Comparison of ENCODE assay signal across 29 mouse cellular contexts in the genomic region with DNA sequence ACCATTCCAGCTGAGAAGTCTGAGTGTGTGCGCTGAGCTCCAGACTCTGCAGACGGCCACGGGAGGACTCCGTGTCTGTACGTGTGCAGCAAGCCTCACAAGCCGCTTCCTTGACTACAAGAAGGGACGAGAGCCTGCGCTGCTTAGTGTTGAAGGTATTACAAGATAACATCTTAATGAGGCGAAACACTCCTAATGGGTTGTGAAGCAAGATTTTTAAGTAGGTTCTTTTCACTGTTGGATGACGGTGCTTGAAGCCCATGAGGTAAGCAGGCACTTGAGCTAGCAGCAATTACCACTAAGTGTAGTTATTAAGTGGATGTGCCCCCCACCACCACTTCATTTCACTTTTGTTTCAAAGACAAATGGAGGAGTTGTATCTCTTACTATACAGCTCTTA.
A peak's percentile ranks its signal among the peaks of the same experiment; 100 is the strongest.
DNase-seq lines count a peak whose midpoint lies in the region; ATAC-seq and TF ChIP-seq lines count a peak whose summit lies in the region.
"Had no signal": no experiment of that assay in that cellular context is flagged by ENCODE, and none has a peak within 500 bp of the region (broad histone marks: within the 10 kb centered on the region; RNA-seq: fewer than 3 reads in every experiment).

No protein-coding gene starts in this region.

- no peaks in the 10 kb centered on the region for H3K27me3 ChIP-seq in forebrain, embryonic 14.5 days (replicated peaks; ENCODE audit: control insufficient read depth, insufficient read depth, low read length)
- no peaks in the 10 kb centered on the region for H3K27me3 ChIP-seq in forebrain, embryonic 11.5 days (ENCODE audit: control insufficient read depth, insufficient read depth, low read length)
- H3K27me3 ChIP-seq in lung, postnatal 0 days (replicated peaks; ENCODE audit: insufficient read depth, low read length): no peaks in the 10 kb centered on the region
- H3K27me3 ChIP-seq: CH12.LX; forebrain, embryonic 13.5 days; Patski had no signal

- no peak for TF ChIP-seq CTCF in lung, postnatal 0 days (IDR thresholded peaks at IDR 0.05)
- TF ChIP-seq CTCF in brain, embryonic 14.5 days (IDR thresholded peaks at IDR 0.05; ENCODE audit: borderline replicate concordance, extremely low read depth, insufficient read depth, insufficient read length): no peak

- H3K4me2 ChIP-seq in forebrain, embryonic 14.5 days (ENCODE audit: low read length): no peak overlapping the region
- no peak overlapping the region for H3K4me2 ChIP-seq in forebrain, embryonic 11.5 days (ENCODE audit: low read depth, low read length, severe bottlenecking)
- no peak overlapping the region for H3K4me2 ChIP-seq in lung, postnatal 0 days (replicated peaks; ENCODE audit: low read depth, low read length)
- H3K4me2 ChIP-seq: embryonic facial prominence, embryonic 13.5 days; embryonic facial prominence, embryonic 15.5 days; forebrain, embryonic 13.5 days had no signal

- DNase-seq in forebrain, embryonic 14.5 days (ENCODE audit: low spot score): peak; percentile 3
- DNase-seq in forebrain, embryonic 11.5 days (ENCODE audit: low spot score): no peak
- DNase-seq in lung, postnatal 0 days (ENCODE audit: low spot score): peak; percentile 72
- DNase-seq in lung, postnatal 14 days: no peak
- peak; percentile 41 for DNase-seq in lung, postnatal 36 days
- DNase-seq in lung, postnatal 10 days: no peak
- DNase-seq in brain, embryonic 14.5 days (ENCODE audit: low read depth): peak; percentile 26
- DNase-seq: adrenal gland, adult 8-10 months; adrenal gland, postnatal 14 days; adrenal gland, postnatal 36 days; B cell, adult 2 months; cerebellum, adult 11 months; cerebellum, adult 18-20 months; cerebellum, adult 8-10 months; cerebellum, adult 9-11 months; cerebellum, postnatal 14 days; cerebellum, postnatal 36 days; embryo, embryonic 11 days had no signal

- TF ChIP-seq EP300 in lung, postnatal 0 days (IDR thresholded peaks at IDR 0.05): peak; percentile 70

- no peaks in the 10 kb centered on the region for H3K9me3 ChIP-seq in forebrain, embryonic 14.5 days (replicated peaks; ENCODE audit: control insufficient read depth, low read length)
- H3K9me3 ChIP-seq in forebrain, embryonic 11.5 days (ENCODE audit: control insufficient read depth, low read length): no peaks in the 10 kb centered on the region
- no peaks in the 10 kb centered on the region for H3K9me3 ChIP-seq in lung, postnatal 0 days (ENCODE audit: low read length)
- H3K9me3 ChIP-seq: embryonic facial prominence, embryonic 13.5 days; embryonic facial prominence, embryonic 15.5 days; forebrain, embryonic 10.5 days; forebrain, embryonic 13.5 days; G1E had no signal

- no peaks in the 10 kb centered on the region for H3K4me1 ChIP-seq in forebrain, embryonic 14.5 days (ENCODE audit: control insufficient read depth, insufficient read depth, low read length)
- H3K4me1 ChIP-seq in forebrain, embryonic 11.5 days (replicated peaks; ENCODE audit: control insufficient read depth, insufficient read depth, low read length): no peaks in the 10 kb centered on the region
- H3K4me1 ChIP-seq in lung, postnatal 0 days (ENCODE audit: insufficient read depth, low read depth, low read length): peaks cover 3% of the 10 kb centered on the region; the same call in 1 of the 2 replicates

- H3K36me3 ChIP-seq in forebrain, embryonic 14.5 days (ENCODE audit: control insufficient read depth, insufficient read depth, low read length): no peaks in the 10 kb centered on the region
- no peaks in the 10 kb centered on the region for H3K36me3 ChIP-seq in forebrain, embryonic 11.5 days (ENCODE audit: control insufficient read depth, insufficient read depth, low read length)
- H3K36me3 ChIP-seq in lung, postnatal 0 days (ENCODE audit: insufficient read depth, low read length): no peaks in the 10 kb centered on the region
- H3K36me3 ChIP-seq: embryonic facial prominence, embryonic 13.5 days; embryonic facial prominence, embryonic 15.5 days; forebrain, embryonic 10.5 days had no signal

- 76% methylated on average over 10 of the region's 10 CpGs for WGBS in forebrain, embryonic 14.5 days
- WGBS in forebrain, embryonic 11.5 days: 90% methylated on average over 10 of the region's 10 CpGs
- 74% methylated on average over 10 of the region's 10 CpGs for WGBS in lung, postnatal 0 days

- H3K27ac ChIP-seq in forebrain, embryonic 14.5 days (ENCODE audit: low read depth, low read length): no peak overlapping the region
- no peak overlapping the region for H3K27ac ChIP-seq in forebrain, embryonic 11.5 days (ENCODE audit: low read depth, low read length)
- H3K27ac ChIP-seq in lung, postnatal 0 days (ENCODE audit: low read length): no peak overlapping the region
- H3K27ac ChIP-seq: embryonic facial prominence, embryonic 13.5 days; embryonic facial prominence, embryonic 15.5 days; forebrain, embryonic 10.5 days; forebrain, embryonic 13.5 days had no signal

- H3K9ac ChIP-seq in forebrain, embryonic 14.5 days (ENCODE audit: low read length): no peak overlapping the region
- H3K9ac ChIP-seq in forebrain, embryonic 11.5 days (ENCODE audit: low read length): no peak overlapping the region
- no peak overlapping the region for H3K9ac ChIP-seq in lung, postnatal 0 days (replicated peaks; ENCODE audit: low read depth)
- H3K9ac ChIP-seq: embryonic facial prominence, embryonic 13.5 days; embryonic facial prominence, embryonic 15.5 days; forebrain, embryonic 13.5 days had no signal

- no peak for ATAC-seq in forebrain, embryonic 14.5 days
- no peak for ATAC-seq in forebrain, embryonic 11.5 days (replicated peaks; ENCODE audit: low FRiP score)
- ATAC-seq in lung, postnatal 0 days: peak; percentile 76
- ATAC-seq: activated CD4-positive, CD25-positive, alpha-beta regulatory T cell, adult 4 months; CD4-positive, CD25-positive, alpha-beta regulatory T cell, adult 4 months; forebrain, embryonic 13.5 days; forebrain, embryonic 16.5 days; Patski had no signal

- TF ChIP-seq POLR2A in brain, embryonic 14.5 days (IDR thresholded peaks at IDR 0.05; ENCODE audit: borderline replicate concordance, extremely low read depth, insufficient read depth, insufficient read length, poor library complexity, severe bottlenecking): no peak

- H3K4me3 ChIP-seq in forebrain, embryonic 14.5 days (ENCODE audit: low read depth, low read length): no peak overlapping the region
- no peak overlapping the region for H3K4me3 ChIP-seq in forebrain, embryonic 11.5 days (ENCODE audit: low read depth, low read length)
- H3K4me3 ChIP-seq in lung, postnatal 0 days (ENCODE audit: low read depth, low read length): no peak overlapping the region
- H3K4me3 ChIP-seq: embryonic facial prominence, embryonic 13.5 days; embryonic facial prominence, embryonic 15.5 days; erythroblast, embryonic 14.5 days; forebrain, embryonic 10.5 days; forebrain, embryonic 13.5 days had no signal

Comparison
In these comparisons a context has a peak if more than half of its experiments do, and no peak if none do; other contexts are left out.
1. DNase-seq: peak in forebrain, embryonic 14.5 days (single experiment), lung, postnatal 0 days (single experiment), lung, postnatal 36 days (single experiment) and brain, embryonic 14.5 days (single experiment); none in forebrain, embryonic 11.5 days (single experiment), lung, postnatal 14 days (single experiment) and lung, postnatal 10 days (single experiment).